Mouse (Mus musculus) left cerebral cortex, adult 9 months (tissue): Measurements from ENCODE around the gene Prom2.

ENCODE experiments used
- DNase-seq, 2 experiments: peaks; one replicate each; pipeline ENCODE4 v3.0.0; 2022; ENCODE audit warnings: low spot score in 2 of 2

Prom2 gene

GRCm38 (mm10) chr2:127523950-127524729 lies 17.1 kb downstream of the Prom2 start:
- no peak for DNase-seq

- peak; percentile 74 to 82 for DNase-seq
Measured at GRCm38 (mm10) chr2:127522006-127522441, 19.2 kb downstream of the Prom2 start, which contains the start of gene Kcnip3. TSS of gene Kcnip3 (minus strand) at chr2:127522094.

DNA sequence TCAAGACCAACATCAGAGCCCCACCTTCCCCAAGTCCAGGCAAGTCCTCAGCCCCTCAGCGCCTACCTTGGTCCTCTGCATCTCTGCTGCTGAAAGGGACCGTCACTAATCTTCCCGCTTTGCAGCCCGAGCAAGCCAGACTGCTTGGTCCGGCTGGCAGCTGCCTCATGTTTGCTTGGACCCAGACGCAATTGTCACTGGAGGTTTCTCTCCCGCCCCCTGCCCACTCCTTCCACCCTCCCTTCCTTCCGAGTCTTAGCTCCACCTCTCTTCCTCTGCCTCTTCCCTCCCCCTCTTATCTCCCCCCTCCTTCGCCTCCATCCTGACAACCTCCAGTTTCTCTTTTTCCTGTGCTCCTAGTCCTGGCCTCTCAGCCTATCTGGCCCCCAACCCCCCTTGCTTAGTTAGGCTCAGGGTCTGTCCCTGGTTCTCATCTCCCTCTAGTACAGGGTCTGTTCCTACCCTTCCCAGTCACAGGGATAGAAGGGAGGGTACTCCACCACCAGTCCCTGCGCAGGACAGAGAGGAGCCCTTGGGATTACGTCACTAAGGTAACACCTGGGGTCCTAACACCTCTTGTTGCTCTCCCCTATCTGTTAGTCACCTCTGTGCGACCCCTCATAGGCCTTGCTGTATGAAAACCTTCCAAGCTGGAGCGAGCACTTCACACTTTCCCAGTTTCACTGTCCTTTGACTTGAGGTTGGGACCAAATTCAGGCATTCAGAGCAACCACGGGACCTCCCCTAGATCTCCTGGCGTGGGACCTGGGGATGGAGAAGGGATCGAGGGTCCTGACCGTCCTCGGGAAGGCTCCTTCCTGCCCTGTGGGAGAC lies 19.9 kb downstream of the Prom2 start:
- peak in 1 of 2 experiments; percentile 79 for DNase-seq

GRCm38 (mm10) chr2:127520123-127520522 lies 21.1 kb downstream of the Prom2 start:
- DNase-seq, result no peak

GRCm38 (mm10) chr2:127519308-127519707 lies 22.0 kb downstream of the Prom2 start:
- DNase-seq, result no peak

GRCm38 (mm10) chr2:127518831-127519230 lies 22.4 kb downstream of the Prom2 start:
- no peak for DNase-seq

DNA sequence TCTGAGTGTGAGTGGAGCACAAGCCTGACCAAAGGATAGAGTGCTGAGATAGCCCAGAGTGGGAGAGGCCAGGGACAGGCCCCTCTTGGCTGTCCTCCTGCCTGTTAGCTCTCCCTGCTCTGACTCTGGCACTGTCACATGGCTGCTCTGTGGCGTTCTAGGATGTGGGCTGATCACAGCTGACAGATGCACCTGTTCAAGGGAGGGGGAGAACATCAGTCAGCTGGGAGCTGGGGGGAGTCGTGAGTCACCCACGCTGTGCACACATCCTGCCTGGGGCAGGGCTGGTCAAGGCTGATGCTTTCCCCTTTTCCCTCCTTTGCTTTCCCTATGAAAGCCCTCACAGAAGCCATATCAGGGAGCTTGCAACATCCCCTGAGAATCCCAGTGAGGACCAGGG lies 23.0 kb downstream of the Prom2 start:
- DNase-seq, result peak in 1 of 2 experiments; percentile 73

DNA sequence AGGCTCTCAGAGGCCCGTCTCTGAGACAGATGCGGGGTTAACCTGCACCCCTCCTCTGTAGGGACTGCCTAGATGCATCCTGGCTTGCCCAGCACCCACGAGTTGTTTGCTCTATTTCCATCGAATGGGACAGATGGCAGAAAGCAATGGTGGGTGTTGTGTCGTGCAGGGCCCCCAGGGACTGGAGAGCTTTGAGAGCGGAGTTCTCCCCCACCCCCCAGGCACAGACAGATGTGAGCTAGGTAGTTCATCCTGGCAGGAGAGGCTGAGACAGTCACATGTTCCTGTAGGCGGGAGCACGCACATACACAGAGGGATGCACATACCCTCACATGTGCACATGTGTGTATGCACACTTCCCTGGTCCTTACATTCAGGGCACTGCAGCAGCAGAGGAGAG lies 24.2 kb downstream of the Prom2 start:
- peak in 1 of 2 experiments; percentile 85 for DNase-seq

DNA sequence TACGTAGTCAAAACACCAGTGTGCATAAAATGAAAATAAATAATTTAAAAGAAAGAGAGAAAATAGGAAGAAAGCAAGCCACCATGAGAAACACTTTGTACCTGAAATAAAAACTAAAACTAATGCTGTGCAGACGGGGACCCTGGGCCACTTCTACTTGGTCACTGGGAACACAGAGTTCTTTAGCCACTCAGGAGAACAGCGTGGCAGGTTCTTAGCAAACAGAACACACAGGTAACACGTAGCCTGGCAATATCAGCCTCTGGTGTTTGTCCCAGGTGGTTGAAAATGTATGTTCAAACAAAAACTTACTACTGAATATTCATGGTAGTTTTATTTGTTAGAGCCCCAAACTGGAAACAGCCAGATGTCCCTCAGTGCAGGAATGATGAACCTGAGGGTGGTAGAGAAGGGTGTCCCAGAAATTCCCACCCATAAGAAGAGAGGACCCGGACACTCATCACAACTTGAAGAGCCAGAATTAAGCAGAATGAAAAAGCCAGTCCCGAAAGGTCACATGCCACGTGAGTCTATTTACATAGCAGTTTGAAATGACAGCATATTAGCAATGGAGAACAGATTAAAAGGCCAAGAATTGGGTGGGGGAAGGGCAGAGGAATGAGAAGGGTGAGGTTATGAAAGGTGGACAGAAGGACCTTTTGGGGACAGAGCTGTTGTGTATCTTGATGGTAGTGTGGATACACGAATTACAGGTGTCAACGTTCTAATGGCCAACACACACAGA lies 26.7 kb downstream of the Prom2 start:
- DNase-seq, result no peak

DNA sequence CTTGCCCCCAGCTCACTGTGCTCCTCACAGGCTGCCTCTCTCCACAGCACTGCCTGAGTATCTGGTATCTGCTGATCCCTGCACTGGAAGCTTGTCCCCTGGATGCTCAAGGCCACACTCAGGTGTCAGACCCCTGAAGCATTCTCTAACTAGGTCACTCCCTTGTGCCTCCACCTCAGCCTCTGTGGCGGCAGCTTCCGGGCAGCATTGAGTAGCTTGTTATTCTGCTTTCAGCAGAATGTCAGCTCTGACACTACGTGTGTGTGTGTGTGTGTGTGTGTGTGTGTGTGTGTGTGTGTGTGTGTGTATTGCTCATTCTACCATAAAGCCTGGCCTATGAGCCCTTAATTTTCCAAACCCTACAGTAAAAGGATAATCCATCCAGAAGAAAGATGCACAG lies 28.0 kb downstream of the Prom2 start:
- no peak for DNase-seq

DNA sequence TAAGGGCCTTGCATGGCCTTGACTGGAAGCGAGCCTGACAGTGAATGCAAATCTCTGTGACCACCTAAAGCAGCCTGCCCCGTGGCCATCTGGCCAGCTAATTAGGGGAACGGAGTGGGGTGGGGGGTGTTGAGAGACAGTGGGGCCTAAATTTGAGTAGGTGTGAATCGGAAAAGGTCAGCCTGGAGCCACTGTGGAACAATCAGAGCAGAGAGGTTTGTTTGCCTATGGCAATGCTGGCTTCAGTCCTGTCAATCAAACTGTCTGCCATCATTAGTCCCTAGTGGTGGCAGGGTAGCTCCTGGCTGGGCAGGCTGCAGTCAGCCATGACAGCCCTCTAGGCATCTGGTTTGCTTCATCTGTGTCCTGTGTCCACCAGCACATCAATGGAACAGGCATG lies 29.8 kb downstream of the Prom2 start:
- no peak for DNase-seq

- DNase-seq, result no peak
Measured at GRCm38 (mm10) chr2:127507967-127508660, 33.2 kb downstream of the Prom2 start.

- peak in 1 of 2 experiments; percentile 91 for DNase-seq
Measured at GRCm38 (mm10) chr2:127507077-127507774, 34.0 kb downstream of the Prom2 start.

GRCm38 (mm10) chr2:127506131-127506632 lies 35.1 kb downstream of the Prom2 start:
- DNase-seq, result no peak

DNA sequence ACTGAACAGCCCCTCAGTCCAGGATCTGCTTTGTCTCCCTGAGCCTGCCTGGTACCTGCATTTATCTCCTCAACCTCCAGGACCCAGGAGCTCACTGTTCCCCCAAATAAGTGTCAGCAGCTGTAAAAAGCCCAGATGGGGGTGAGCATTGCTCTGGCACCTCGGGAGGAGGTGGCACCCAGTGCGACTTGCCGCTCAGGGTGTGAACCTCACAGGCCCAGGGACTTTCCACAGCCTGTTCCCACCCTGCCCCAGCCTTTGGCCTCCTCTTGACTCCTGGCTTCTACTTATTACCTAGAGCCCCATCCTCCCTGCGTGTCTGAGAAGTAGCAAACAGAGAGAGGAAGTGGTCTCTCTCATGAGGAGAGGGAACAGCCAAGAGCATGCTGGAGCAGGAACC lies 36.1 kb downstream of the Prom2 start:
- DNase-seq, result no peak

DNA sequence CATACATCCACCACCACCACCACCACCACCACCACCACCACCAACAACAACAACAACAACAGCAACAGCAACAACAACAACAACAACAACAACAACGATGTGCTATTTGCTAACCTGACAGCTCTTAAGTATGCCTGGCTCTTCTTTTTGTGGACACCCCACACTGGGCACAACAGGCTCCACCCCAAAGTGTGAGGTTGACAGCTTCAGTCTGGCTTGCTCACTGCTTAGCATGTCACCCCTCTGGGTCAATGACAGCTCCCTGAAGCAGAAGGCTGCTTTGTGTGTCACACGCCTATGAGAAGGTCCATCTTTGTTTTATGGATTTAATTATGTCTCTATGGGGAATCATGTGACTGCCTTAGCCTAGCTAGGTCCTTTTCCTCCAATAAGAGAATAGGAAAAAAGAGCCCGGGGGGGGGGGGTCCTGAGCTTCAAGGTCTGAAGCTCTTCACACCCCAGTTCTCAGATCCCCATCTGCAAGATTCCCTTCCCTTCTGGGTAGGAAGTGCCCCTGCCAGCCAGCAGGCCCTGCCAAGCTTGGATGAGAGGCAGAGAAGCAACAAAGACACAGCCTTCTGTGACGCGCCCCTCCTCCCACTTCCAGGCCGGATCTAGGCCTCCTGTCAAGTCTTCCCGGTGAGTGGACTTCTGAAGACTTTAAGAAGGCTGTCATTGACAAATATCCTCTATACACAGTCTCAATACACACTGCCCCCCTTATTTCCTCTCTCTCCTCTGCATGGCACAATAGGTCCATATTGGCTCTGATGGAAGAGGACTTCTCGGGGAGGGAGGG lies 37.3 kb downstream of the Prom2 start:
- peak in 1 of 2 experiments; percentile 54 for DNase-seq

- peak in 1 of 2 experiments; percentile 74 for DNase-seq
Measured at GRCm38 (mm10) chr2:127501061-127501460, 40.2 kb downstream of the Prom2 start.

GRCm38 (mm10) chr2:127498750-127499149 lies 42.5 kb downstream of the Prom2 start:
- DNase-seq, result peak in 1 of 2 experiments; percentile 61

DNA sequence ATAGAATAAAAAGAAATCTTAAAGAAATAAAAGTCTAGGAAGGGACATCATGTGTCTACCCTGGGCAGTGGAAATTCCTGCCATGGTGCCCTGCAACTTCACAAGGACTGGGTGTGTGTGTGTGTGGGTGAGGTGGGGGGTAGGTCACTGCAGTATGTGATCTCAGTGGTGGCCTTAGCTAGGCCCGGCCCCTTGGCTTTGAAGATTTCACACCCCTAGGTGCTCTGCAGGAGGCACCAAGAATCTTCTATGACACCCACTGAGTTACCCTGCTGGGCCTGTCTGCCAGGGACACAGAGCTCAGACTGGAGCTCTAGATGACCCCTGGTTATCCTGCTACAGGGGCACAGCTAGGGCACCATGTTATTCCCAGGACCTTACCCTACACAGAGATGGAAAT lies 44.9 kb downstream of the Prom2 start:
- DNase-seq, result no peak
